Mouse (Mus musculus): ENCODE data around the gene Gcnt1. TPM values are rescaled to one million over a fixed set of nuclear protein-coding genes. Genes with fewer than 3 reads are reported as not detected.

Gene Gcnt1
- polyA plus RNA-seq, 1 experiment from 2014 or later: 62.8 TPM

DNA sequence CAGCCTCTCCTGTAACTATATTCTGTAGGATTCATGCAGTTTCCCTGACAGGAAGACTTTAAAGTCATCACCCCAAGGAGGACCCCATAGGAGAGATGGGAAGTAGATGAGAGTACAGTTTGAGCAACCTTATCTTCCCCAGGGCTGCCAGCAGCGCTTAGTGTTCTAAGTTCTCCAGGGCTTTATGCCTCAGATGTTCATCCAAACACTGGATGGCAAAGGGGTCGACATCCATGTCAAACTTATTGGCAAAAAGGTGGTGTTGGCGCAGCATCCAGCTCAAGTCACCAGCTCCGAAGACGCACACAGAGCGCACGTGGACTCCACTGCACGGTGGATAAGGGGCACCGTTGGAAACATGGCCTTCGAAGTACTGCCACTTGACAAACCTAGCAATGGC, 43.7 kb downstream of the Gcnt1 start:
- TF ChIP-seq CTCF (IDR thresholded peaks at IDR 0.05; ENCODE audit: low read depth): no peak
- H3K36me3 ChIP-seq (ENCODE audit: insufficient read depth, low read length): no peaks in the 10 kb centered on the region
- no peak overlapping the region for H3K9ac ChIP-seq (ENCODE audit: low read depth, low read length)
- no peak overlapping the region for H3K4me2 ChIP-seq (ENCODE audit: low read length)
- DNase-seq (ENCODE audit: low spot score): no peak
- H3K4me3 ChIP-seq (replicated peaks; ENCODE audit: low read depth, low read length): no peak overlapping the region
- 96% methylated on average over 10 of the region's 10 CpGs for WGBS
- H3K4me1 ChIP-seq (replicated peaks; ENCODE audit: insufficient read depth, low read length): no peaks in the 10 kb centered on the region
- no peak for ATAC-seq (replicated peaks; ENCODE audit: low FRiP score, low read depth)
- H3K27me3 ChIP-seq (ENCODE audit: insufficient read depth, low read length): no peaks in the 10 kb centered on the region
- no peaks in the 10 kb centered on the region for H3K9me3 ChIP-seq (replicated peaks; ENCODE audit: low read length)
- H3K27ac ChIP-seq: no peak overlapping the region

- no peak overlapping the region for H3K27ac ChIP-seq
- no peaks in the 10 kb centered on the region for H3K36me3 ChIP-seq (ENCODE audit: insufficient read depth, low read length)
- 86% methylated on average over 6 of the region's 6 CpGs for WGBS
- no peak overlapping the region for H3K9ac ChIP-seq (ENCODE audit: low read depth, low read length)
- no peaks in the 10 kb centered on the region for H3K27me3 ChIP-seq (ENCODE audit: insufficient read depth, low read length)
- H3K4me1 ChIP-seq (replicated peaks; ENCODE audit: insufficient read depth, low read length): no peaks in the 10 kb centered on the region
- ATAC-seq (replicated peaks; ENCODE audit: low FRiP score, low read depth): no peak
- no peak for DNase-seq (ENCODE audit: low spot score)
- no peak for TF ChIP-seq CTCF (IDR thresholded peaks at IDR 0.05; ENCODE audit: low read depth)
- H3K4me3 ChIP-seq (replicated peaks; ENCODE audit: low read depth, low read length): no peak overlapping the region
- H3K9me3 ChIP-seq (replicated peaks; ENCODE audit: low read length): no peaks in the 10 kb centered on the region
- no peak overlapping the region for H3K4me2 ChIP-seq (ENCODE audit: low read length)
Observed at GRCm38 (mm10) chr19:17327881-17328404, 44.7 kb downstream of the Gcnt1 start.

DNA sequence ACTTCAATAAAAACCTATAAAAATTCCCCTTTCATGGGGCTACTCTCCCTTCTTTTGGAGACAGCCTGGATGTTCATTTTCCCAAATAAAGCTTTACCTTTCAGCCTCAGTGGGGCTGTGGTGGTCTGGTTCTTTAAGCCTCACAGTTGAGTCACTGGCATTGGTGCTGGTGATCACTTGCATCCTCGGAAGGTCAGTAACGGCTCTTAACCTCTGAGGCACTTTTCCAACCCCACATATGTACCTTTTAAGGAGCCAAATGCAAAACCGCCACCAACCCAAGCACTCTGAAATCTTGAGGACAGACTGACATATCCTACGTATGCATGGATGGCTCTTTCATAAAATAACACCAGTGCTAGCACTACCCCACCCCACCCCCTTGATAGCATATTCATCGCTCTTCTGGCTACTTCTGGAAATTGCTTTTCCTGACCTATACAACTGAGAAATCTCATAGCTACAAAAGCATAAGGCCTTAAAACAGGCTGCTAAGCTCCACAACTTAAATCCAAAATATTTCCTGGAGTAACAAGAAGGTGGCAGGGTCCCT, 48.9 kb downstream of the Gcnt1 start:
- H3K4me3 ChIP-seq (replicated peaks; ENCODE audit: low read depth, low read length): no peak overlapping the region
- no peaks in the 10 kb centered on the region for H3K4me1 ChIP-seq (replicated peaks; ENCODE audit: insufficient read depth, low read length)
- 83% methylated on average over 5 of the region's 5 CpGs for WGBS
- H3K27me3 ChIP-seq (ENCODE audit: insufficient read depth, low read length): no peaks in the 10 kb centered on the region
- H3K27ac ChIP-seq: no peak overlapping the region
- TF ChIP-seq CTCF (IDR thresholded peaks at IDR 0.05; ENCODE audit: low read depth): no peak
- H3K4me2 ChIP-seq (ENCODE audit: low read length): no peak overlapping the region
- ATAC-seq (replicated peaks; ENCODE audit: low FRiP score, low read depth) (no peak), DNase-seq (ENCODE audit: low spot score) (no peak)
- H3K36me3 ChIP-seq (ENCODE audit: insufficient read depth, low read length): no peaks in the 10 kb centered on the region
- no peaks in the 10 kb centered on the region for H3K9me3 ChIP-seq (replicated peaks; ENCODE audit: low read length)
- H3K9ac ChIP-seq (ENCODE audit: low read depth, low read length): no peak overlapping the region

DNA sequence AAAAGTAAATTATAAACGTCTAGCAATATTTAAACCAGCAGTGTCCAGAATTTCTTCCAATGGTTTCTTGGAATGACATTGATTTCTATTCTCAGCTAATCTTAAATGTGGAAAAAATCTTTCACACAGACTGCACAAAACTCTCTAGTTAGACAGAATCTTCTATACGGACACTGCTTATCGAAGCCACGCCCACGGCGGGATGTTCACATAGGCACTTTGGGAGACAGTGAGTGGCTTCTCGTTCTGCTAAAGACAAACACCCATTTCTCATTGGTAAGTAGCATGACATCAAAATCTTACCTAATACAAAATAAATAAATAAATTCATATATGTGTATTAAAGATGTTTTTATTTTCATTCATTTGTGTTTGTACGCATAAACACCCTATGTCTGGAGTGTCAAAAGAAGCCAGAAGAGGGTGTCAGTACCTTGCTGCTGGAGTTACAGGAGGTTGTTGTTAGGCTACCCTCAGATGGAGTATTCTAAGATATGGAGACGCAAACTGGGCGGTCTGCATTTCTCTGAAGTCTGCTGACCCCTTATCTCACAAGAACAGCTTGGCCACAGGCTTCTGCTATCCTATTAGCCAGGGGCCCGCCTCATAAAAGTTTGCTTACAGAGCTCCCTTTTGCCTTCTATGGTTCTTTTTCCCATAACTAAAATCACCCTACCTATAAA, 49.5 kb downstream of the Gcnt1 start:
- no peaks in the 10 kb centered on the region for H3K4me1 ChIP-seq (replicated peaks; ENCODE audit: insufficient read depth, low read length)
- H3K9ac ChIP-seq (ENCODE audit: low read depth, low read length): no peak overlapping the region
- WGBS: 92% methylated on average over 11 of the region's 11 CpGs
- no peaks in the 10 kb centered on the region for H3K27me3 ChIP-seq (ENCODE audit: insufficient read depth, low read length)
- no peak for ATAC-seq (replicated peaks; ENCODE audit: low FRiP score, low read depth)
- H3K36me3 ChIP-seq (ENCODE audit: insufficient read depth, low read length): no peaks in the 10 kb centered on the region
- no peaks in the 10 kb centered on the region for H3K9me3 ChIP-seq (replicated peaks; ENCODE audit: low read length)
- no peak overlapping the region for H3K4me3 ChIP-seq (replicated peaks; ENCODE audit: low read depth, low read length)
- no peak for TF ChIP-seq CTCF (IDR thresholded peaks at IDR 0.05; ENCODE audit: low read depth)
- H3K27ac ChIP-seq: no peak overlapping the region
- no peak overlapping the region for H3K4me2 ChIP-seq (ENCODE audit: low read length)
- no peak for DNase-seq (ENCODE audit: low spot score)

GRCm38 (mm10) chr19:17319770-17320169, 52.9 kb downstream of the Gcnt1 start:
- ATAC-seq (replicated peaks; ENCODE audit: low FRiP score, low read depth) (no peak), DNase-seq (ENCODE audit: low spot score) (no peak)
- TF ChIP-seq CTCF (IDR thresholded peaks at IDR 0.05; ENCODE audit: low read depth): no peak
- WGBS: 88% methylated on average over 4 of the region's 4 CpGs
- Histone ChIP-seq H3K4me2 (ENCODE audit: low read length) (no peak overlapping the region), H3K27ac (no peak overlapping the region), H3K4me1 (replicated peaks; ENCODE audit: insufficient read depth, low read length) (no peaks in the 10 kb centered on the region), H3K4me3 (replicated peaks; ENCODE audit: low read depth, low read length) (no peak overlapping the region), H3K9me3 (replicated peaks; ENCODE audit: low read length) (no peaks in the 10 kb centered on the region), H3K9ac (ENCODE audit: low read depth, low read length) (no peak overlapping the region), H3K36me3 (ENCODE audit: insufficient read depth, low read length) (no peaks in the 10 kb centered on the region), H3K27me3 (ENCODE audit: insufficient read depth, low read length) (no peaks in the 10 kb centered on the region)

DNA sequence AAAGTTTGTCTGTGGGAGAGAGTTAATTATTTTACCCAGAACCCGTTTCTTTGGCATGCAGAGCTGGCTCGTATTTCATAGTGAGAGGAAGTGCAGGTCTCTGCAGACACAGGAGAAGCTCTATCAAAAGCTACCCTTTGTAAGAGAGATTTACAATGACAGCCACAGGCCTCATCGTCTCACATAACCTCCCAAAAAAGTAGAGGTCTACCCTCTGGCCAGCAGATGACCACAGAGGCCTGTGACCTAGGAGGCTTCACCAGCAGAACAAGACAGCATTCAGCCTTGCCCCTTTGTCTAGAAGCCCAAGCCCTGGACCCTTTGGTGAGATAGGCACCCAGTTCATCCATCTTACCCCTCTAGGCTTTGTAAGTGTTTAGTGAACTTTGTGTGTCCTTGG, 53.9 kb downstream of the Gcnt1 start:
- no peaks in the 10 kb centered on the region for H3K4me1 ChIP-seq (replicated peaks; ENCODE audit: insufficient read depth, low read length)
- ATAC-seq (replicated peaks; ENCODE audit: low FRiP score, low read depth) (no peak), DNase-seq (ENCODE audit: low spot score) (peak; percentile 52)
- H3K9me3 ChIP-seq (replicated peaks; ENCODE audit: low read length): no peaks in the 10 kb centered on the region
- H3K4me2 ChIP-seq (ENCODE audit: low read length): no peak overlapping the region
- no peak overlapping the region for H3K4me3 ChIP-seq (replicated peaks; ENCODE audit: low read depth, low read length)
- H3K9ac ChIP-seq (ENCODE audit: low read depth, low read length): no peak overlapping the region
- H3K27ac ChIP-seq: no peak overlapping the region
- WGBS: 6% methylated on average over 3 of the region's 3 CpGs
- no peaks in the 10 kb centered on the region for H3K27me3 ChIP-seq (ENCODE audit: insufficient read depth, low read length)
- TF ChIP-seq CTCF (IDR thresholded peaks at IDR 0.05; ENCODE audit: low read depth): no peak
- no peaks in the 10 kb centered on the region for H3K36me3 ChIP-seq (ENCODE audit: insufficient read depth, low read length)
